10 mouse cellular contexts compared by ENCODE assay signal in the genomic region with DNA sequence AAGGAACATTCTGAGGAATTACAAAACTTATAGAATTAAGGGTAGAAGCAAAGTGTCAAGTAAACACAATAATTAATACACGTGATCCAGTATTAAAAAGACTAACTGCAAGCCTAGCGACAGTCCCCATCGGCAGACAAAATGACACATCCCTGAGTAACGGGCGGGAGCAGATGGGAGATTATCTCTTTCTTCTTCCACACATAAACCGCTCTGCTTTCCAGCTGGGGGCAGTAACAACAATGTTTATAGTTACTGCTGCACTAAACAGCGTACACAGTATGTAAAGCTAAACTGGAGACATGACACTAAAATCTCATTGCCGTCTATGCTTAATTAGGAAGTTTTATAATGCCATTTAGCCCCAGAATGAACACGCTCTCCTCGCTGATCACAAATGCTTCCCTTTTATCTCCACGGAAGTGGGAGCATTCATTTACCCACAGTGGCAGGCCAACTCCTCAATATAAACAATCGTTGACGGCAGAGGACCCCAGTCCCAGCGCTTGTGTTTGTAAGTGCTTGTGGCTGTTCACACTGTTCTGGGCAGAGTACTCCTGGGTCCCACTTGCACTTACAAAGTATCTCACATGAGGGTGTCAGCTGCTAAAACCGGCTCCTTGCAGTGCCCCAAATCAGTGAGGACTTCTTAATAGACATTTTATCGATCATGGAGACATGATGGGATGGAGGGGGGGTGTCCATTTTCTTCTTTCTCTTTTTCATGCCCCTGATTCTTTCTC. TPM values are rescaled to one million over a fixed set of nuclear protein-coding genes. Genes with fewer than 3 reads are reported as not detected.
A peak's percentile ranks its signal among the peaks of the same experiment; 100 is the strongest.
DNase-seq lines count a peak whose midpoint lies in the region; ATAC-seq and TF ChIP-seq lines count a peak whose summit lies in the region.
"Had no signal": no experiment of that assay in that cellular context is flagged by ENCODE, and none has a peak within 500 bp of the region (broad histone marks: within the 10 kb centered on the region; RNA-seq: fewer than 3 reads in every experiment).

No protein-coding gene starts in this region.

- no peaks in the 10 kb centered on the region for H3K4me1 ChIP-seq in lung, postnatal 0 days (ENCODE audit: insufficient read depth, low read depth, low read length)
- H3K4me1 ChIP-seq in limb, embryonic 15.5 days = peaks cover 19% of the 10 kb centered on the region

- no peak overlapping the region for H3K27ac ChIP-seq in lung, postnatal 0 days (ENCODE audit: low read length)
- H3K27ac ChIP-seq in limb, embryonic 15.5 days = 0 out of 2 replicates have a peak overlapping the region, but pooled peaks have one; percentile 40

- H3K4me3 ChIP-seq in lung, postnatal 0 days (ENCODE audit: low read depth, low read length) = no peak overlapping the region
- no peak overlapping the region for H3K4me3 ChIP-seq in limb, embryonic 15.5 days

- H3K27me3 ChIP-seq in lung, postnatal 0 days (replicated peaks; ENCODE audit: insufficient read depth, low read length) = no peaks in the 10 kb centered on the region
- no peaks in the 10 kb centered on the region for H3K27me3 ChIP-seq in limb, embryonic 15.5 days

- TF ChIP-seq EP300 in lung, postnatal 0 days (IDR thresholded peaks at IDR 0.05) = no peak

- peak; percentile 53 for DNase-seq in cerebellum, adult 9-10 months
- no peak for DNase-seq in lung, postnatal 0 days (ENCODE audit: low spot score)
- DNase-seq in lung, postnatal 25 days (ENCODE audit: low spot score) = no peak
- DNase-seq in spleen, adult 12 weeks (ENCODE audit: low spot score) = no peak
- DNase-seq in gastrocnemius, adult 18-20 months (ENCODE audit: low spot score) = no peak
- DNase-seq in ovary, postnatal 36 days (ENCODE audit: low spot score) = no peak
- DNase-seq: lung, postnatal 14 days had no signal

- ATAC-seq in cerebellum, adult (ENCODE audit: insufficient number of reproducible peaks, low FRiP score, low TSS enrichment) = no peak
- no peak for ATAC-seq in lung, postnatal 0 days
- no peak for ATAC-seq in limb, embryonic 15.5 days (ENCODE audit: insufficient number of reproducible peaks, low FRiP score, low TSS enrichment, low read depth)

- peak; percentile 35 for TF ChIP-seq CTCF in lung, postnatal 0 days (IDR thresholded peaks at IDR 0.05)

- no peaks in the 10 kb centered on the region for H3K36me3 ChIP-seq in lung, postnatal 0 days (ENCODE audit: insufficient read depth, low read length)
- no peaks in the 10 kb centered on the region for H3K36me3 ChIP-seq in limb, embryonic 15.5 days

- H3K9me3 ChIP-seq in lung, postnatal 0 days (ENCODE audit: low read length) = no peaks in the 10 kb centered on the region
- H3K9me3 ChIP-seq in limb, embryonic 15.5 days = no peaks in the 10 kb centered on the region

- H3K9ac ChIP-seq in lung, postnatal 0 days (replicated peaks; ENCODE audit: low read depth) = no peak overlapping the region
- H3K9ac ChIP-seq in limb, embryonic 15.5 days = no peak overlapping the region

- 38% methylated on average over 16 of the region's 16 CpGs for WGBS in lung, postnatal 0 days
- 31% methylated on average over 16 of the region's 16 CpGs for WGBS in limb, embryonic 15.5 days

- peak overlapping the region; percentile 14; the same call in 1 of the 2 replicates for H3K4me2 ChIP-seq in lung, postnatal 0 days (replicated peaks; ENCODE audit: low read depth, low read length)
- no peak overlapping the region for H3K4me2 ChIP-seq in limb, embryonic 15.5 days

RNA-seq across cellular contexts. Expression of a gene that starts 51.9 kb away (rescaled TPM):
- polyA plus RNA-seq in lung, postnatal 0 days (2015; fragmentation: Nextera tagmentation; extraction: Ambion mirVana) = not detected in 2 replicates
- polyA plus RNA-seq in limb, embryonic 15.5 days (2015; fragmentation: Nextera tagmentation; extraction: Ambion mirVana) = not detected in 2 replicates
- not detected for total RNA-seq in gastrocnemius, adult 18-20 months (2021)
- total RNA-seq: hematopoietic stem cell, adult 5-6 weeks had no signal
